Mouse (Mus musculus): Measurements from ENCODE around the gene Adcy2. TPM values are rescaled to one million over a fixed set of nuclear protein-coding genes. Genes with fewer than 3 reads are reported as not detected.

Adcy2 gene
- polyA plus RNA-seq, 1 experiment from 2014 or later: 4.8 TPM

DNA sequence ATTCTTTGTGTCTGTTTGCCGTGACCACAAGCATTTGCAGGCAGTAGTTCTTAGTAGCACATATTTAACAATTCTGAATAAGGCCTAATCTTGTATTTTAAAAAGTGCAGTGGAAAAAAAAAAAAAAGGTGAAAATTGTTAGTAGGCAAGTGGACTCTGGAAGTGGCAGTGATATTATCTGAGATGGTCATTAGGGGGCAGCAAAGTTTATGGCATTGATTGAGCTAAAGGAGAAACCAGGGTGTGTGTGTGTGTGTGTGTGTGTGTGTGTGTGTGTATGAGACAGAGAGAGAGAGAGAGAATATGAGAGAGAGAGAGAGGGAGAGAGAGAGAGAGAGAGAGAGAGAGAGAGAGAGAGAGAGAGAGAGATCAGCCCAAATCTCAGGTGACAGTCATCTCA lies 405.5 kb downstream of the Adcy2 start:
- Histone ChIP-seq H3K36me3 (peaks cover 21% of the 10 kb centered on the region), H3K27me3 (replicated peaks) (no peaks in the 10 kb centered on the region), H3K4me3 (replicated peaks) (no peak overlapping the region), H3K27ac (no peak overlapping the region), H3K9me3 (no peaks in the 10 kb centered on the region), H3K4me2 (replicated peaks) (no peak overlapping the region), H3K9ac (no peak overlapping the region), H3K4me1 (replicated peaks) (no peaks in the 10 kb centered on the region)
- ATAC-seq: no peak
- 80% methylated on average over 1 of the region's 1 CpGs for WGBS

DNA sequence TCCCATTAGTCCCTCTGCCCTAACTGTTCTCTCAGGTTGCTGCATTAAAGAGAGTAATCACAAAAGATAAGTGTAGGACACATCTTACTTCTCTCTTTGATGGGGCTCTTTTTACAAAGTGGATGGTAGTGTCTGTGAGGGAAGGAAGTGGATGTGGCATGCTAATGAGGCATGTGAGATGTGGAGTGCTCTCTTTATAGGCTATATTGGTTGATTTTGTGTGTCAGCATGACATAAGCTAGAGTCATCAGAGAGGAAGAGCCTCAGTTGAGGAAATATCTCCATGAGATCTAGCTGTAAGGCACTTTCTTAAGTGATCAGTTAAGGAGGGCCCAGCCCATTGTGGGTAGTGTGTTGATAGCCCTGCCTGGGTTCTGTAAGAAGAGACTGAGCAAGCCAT lies 411.0 kb downstream of the Adcy2 start:
- Histone ChIP-seq H3K9ac (no peak overlapping the region), H3K4me2 (replicated peaks) (no peak overlapping the region), H3K4me3 (replicated peaks) (no peak overlapping the region), H3K27ac (no peak overlapping the region), H3K27me3 (replicated peaks) (no peaks in the 10 kb centered on the region), H3K36me3 (peaks cover 46% of the 10 kb centered on the region), H3K9me3 (no peaks in the 10 kb centered on the region), H3K4me1 (replicated peaks) (0 out of 2 replicates have a peak, but pooled peaks cover 6% of the 10 kb centered on the region)
- ATAC-seq: no peak

DNA sequence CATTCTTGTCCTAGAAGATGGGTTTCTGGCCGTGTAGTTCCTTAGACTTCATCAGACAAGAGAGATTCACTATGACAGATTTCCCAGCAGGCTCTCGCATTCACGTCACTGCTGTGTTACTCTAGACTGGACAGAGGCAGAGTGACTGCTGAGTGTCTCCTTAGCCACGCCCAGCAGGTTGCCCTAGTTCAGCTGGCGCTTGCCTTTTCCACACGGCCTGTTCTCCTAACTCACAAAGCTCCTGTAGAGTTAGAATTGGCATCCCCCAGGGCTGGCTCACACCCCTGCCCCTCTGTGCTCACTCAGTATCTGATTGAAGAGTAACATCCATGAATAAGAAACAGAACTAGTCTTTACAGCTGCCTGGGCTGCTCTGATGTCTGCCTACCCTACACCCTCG lies 413.9 kb downstream of the Adcy2 start:
- ATAC-seq: no peak
- H3K4me2 ChIP-seq (replicated peaks): no peak overlapping the region
- H3K4me1 ChIP-seq (replicated peaks): 0 out of 2 replicates have a peak, but pooled peaks cover 6% of the 10 kb centered on the region
- no peaks in the 10 kb centered on the region for H3K9me3 ChIP-seq
- H3K9ac ChIP-seq: no peak overlapping the region
- H3K36me3 ChIP-seq: peaks cover 32% of the 10 kb centered on the region
- no peak overlapping the region for H3K4me3 ChIP-seq (replicated peaks)
- no peak overlapping the region for H3K27ac ChIP-seq
- no peaks in the 10 kb centered on the region for H3K27me3 ChIP-seq (replicated peaks)
- 84% methylated on average over 7 of the region's 7 CpGs for WGBS

DNA sequence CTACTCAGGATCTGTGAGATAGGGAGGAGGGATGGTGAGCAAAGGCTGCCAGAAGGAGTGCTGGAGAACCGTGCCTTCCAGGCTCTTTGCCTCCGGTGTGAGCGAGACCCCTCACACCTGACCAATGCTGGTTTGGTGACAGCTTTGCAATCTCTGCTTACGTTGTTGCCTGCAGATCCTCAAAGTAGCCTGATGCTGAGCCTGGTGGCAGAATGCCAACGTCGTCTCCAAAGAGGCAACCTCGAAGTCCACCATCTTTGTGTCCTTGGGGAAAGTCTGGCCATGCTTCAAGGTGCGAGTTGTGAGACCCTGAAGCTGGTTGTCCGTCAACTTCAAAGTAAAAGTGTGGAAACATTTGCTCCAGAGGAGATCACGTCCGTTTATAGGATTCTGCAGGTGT lies 415.4 kb downstream of the Adcy2 start:
- H3K27me3 ChIP-seq (replicated peaks): no peaks in the 10 kb centered on the region
- H3K9me3 ChIP-seq: no peaks in the 10 kb centered on the region
- H3K4me2 ChIP-seq (replicated peaks): no peak overlapping the region
- no peak overlapping the region for H3K4me3 ChIP-seq (replicated peaks)
- WGBS: 89% methylated on average over 11 of the region's 11 CpGs
- H3K36me3 ChIP-seq: peaks cover 27% of the 10 kb centered on the region
- no peak for ATAC-seq
- 0 out of 2 replicates have a peak, but pooled peaks cover 6% of the 10 kb centered on the region for H3K4me1 ChIP-seq (replicated peaks)
- H3K27ac ChIP-seq: no peak overlapping the region
- no peak overlapping the region for H3K9ac ChIP-seq

DNA sequence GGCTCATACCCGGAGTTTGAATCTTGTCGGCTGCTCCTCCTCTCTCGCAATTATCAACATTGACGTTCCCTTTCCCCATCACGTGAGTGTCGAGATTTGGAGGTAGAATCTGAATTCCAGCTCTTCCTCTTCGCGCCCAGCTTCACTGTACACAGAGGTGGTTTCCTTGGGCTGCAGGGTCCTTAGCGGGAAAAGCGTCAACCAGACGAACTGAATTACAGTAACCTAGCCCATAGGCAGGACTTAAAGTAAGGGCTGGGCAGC lies 416.9 kb downstream of the Adcy2 start:
- H3K27me3 ChIP-seq (replicated peaks): no peaks in the 10 kb centered on the region
- peak overlapping the region; percentile 78 for H3K4me3 ChIP-seq (replicated peaks)
- peak overlapping the region; percentile 74 for H3K4me2 ChIP-seq (replicated peaks)
- H3K36me3 ChIP-seq: peaks cover 20% of the 10 kb centered on the region
- peak overlapping the region; percentile 75 for H3K9ac ChIP-seq
- H3K9me3 ChIP-seq: no peaks in the 10 kb centered on the region
- H3K27ac ChIP-seq: peak overlapping the region; percentile 86
- WGBS: 0% methylated on average over 11 of the region's 11 CpGs
- ATAC-seq: peak; percentile 29
- 0 out of 2 replicates have a peak, but pooled peaks cover 6% of the 10 kb centered on the region for H3K4me1 ChIP-seq (replicated peaks)

DNA sequence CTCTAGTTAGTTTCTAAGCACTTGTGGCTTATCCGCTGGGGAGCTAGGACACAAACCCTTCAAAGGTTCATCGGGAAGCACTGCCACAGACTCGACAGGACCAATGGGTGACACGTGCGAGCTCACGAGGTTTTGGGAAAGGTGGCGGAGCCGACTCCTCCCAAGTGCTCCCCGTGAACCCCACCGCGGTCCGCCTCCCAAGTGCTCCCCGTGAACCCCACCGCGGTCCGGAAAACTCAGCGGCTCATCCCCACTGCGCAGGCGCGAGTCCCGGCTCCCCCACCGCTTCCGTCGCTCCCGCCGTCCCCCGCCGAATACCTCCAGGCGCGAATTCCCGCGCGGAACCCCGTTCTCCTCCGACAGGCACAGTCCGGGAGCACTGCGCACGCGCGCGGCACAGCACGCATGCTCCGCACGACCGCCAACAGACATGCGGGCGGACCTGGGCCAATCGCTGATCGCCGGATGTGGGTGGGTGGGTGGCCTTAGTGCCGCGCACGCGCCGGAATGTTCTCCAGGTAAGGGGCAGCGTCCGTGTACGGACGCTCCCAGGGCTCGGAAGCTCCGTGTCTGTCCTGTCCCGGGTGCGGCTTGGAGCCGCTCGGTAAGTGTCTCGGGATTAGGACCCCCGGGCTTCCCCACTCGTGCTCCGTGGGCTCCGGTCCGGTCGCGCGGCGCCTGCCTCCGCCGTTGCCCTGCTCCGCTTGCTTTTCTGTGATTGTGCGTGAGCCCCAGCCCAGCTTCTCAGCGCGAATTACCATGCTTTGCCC lies 417.4 kb downstream of the Adcy2 start, which contains the start of the genes Mtrr and Fastkd3:
Gene Mtrr (minus strand): TSS at position 403 of the 770 bp plus-strand sequence.
Gene Fastkd3 (plus strand): TSS at position 488 of the 770 bp plus-strand sequence.
- H3K27me3 ChIP-seq (replicated peaks): no peaks in the 10 kb centered on the region
- peak within 1 kb of the TSS; percentile 75 for H3K9ac ChIP-seq
- H3K9me3 ChIP-seq: no peaks in the 10 kb centered on the region
- WGBS: under 1% methylated on average over 81 of the region's 81 CpGs
- ATAC-seq: peak; percentile 99
- peak within 1 kb of the TSS; percentile 74 for H3K4me2 ChIP-seq (replicated peaks)
- H3K36me3 ChIP-seq: peaks cover 16% of the 10 kb centered on the region
- H3K4me1 ChIP-seq (replicated peaks): 0 out of 2 replicates have a peak, but pooled peaks cover 6% of the 10 kb centered on the region
- H3K27ac ChIP-seq: peak within 1 kb of the TSS; percentile 86
- peak within 1 kb of the TSS; percentile 78 for H3K4me3 ChIP-seq (replicated peaks)

DNA sequence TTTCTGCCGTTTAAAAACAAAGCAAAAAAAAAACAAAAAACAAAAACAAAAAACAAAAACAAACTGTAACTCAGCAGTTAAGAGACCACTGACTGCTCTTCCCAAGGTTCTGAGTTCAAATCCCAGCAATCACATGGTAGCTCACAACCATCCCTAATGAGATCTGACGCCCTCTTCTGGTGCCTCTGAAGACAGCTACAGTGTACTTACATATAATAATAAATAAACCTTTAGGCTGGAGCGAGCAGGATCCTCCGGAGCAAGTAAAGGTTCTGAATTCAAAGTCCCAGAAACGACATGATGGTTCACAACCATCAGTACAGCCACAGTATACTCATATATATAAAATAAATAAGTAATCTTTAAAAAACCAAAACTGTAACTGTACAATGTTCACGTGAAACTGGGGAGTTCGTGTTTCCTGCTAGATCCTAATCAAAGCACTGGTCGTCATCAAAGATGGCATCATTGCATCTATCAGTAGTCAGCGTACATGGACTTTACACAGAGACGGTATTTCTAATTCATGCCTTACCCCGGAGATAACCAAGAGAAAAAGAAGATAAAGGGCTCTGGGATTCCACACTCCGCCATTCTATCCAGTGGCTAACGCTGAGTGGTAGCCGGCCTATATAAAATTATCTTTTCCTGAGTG lies 418.1 kb downstream of the Adcy2 start:
- Histone ChIP-seq H3K9ac (peak overlapping the region; percentile 59), H3K4me1 (replicated peaks) (0 out of 2 replicates have a peak, but pooled peaks cover 6% of the 10 kb centered on the region), H3K9me3 (no peaks in the 10 kb centered on the region), H3K27ac (peak overlapping the region; percentile 80), H3K4me3 (replicated peaks) (peak overlapping the region; percentile 78), H3K36me3 (peaks cover 16% of the 10 kb centered on the region; the same call in 1 of the 2 replicates), H3K4me2 (replicated peaks) (peak overlapping the region; percentile 69), H3K27me3 (replicated peaks) (no peaks in the 10 kb centered on the region)
- no peak; the same call in 1 of the 2 replicates for ATAC-seq
- WGBS: 21% methylated on average over 14 of the region's 14 CpGs

DNA sequence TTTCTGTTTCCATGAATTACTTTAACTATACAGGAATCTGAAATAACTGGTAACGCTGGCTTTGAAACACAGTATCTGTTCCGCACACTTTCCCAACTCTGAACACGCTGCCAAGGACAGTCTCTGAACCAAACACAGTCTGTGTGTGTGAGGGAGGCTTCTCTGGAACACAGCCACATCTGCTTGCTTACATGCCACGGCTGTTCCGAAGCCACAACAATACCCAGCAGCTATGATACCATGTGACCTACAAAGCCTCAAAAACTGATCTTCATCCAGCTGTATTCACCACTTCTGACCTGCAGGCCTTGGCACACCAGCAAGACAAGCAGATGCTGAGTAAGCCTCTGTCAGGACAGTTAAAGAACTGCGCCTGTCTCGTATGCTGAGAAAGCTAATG lies 421.4 kb downstream of the Adcy2 start:
- H3K9me3 ChIP-seq: no peaks in the 10 kb centered on the region
- H3K4me3 ChIP-seq (replicated peaks): no peak overlapping the region
- no peak for ATAC-seq
- no peak overlapping the region for H3K4me2 ChIP-seq (replicated peaks)
- 0 out of 2 replicates have a peak, but pooled peaks cover 3% of the 10 kb centered on the region for H3K36me3 ChIP-seq
- no peak overlapping the region for H3K27ac ChIP-seq
- 84% methylated on average over 7 of the region's 7 CpGs for WGBS
- H3K4me1 ChIP-seq (replicated peaks): 0 out of 2 replicates have a peak, but pooled peaks cover 5% of the 10 kb centered on the region
- H3K27me3 ChIP-seq (replicated peaks): no peaks in the 10 kb centered on the region
- H3K9ac ChIP-seq: no peak overlapping the region

DNA sequence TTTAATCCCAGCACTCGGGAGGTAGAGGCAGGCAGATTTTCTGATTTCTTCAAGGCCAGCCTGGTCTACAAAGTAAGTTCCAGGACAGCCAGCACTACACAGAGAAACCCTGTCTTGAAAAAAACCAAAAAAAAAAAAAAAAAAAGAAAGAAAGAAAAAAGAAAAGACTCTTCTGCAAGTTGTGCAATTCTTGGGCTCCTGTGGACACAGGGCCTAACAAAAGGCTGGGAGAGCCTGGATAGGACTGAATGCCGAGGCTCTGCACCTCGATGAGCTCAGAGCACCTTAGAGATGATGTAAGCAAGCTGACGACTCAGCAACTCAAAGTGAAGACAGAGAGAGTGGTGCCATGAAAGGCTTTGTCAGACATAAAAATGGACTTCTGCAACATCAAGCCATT lies 424.9 kb downstream of the Adcy2 start:
- no peaks in the 10 kb centered on the region for H3K9me3 ChIP-seq
- no peak for ATAC-seq
- no peak overlapping the region for H3K4me3 ChIP-seq (replicated peaks)
- 0 out of 2 replicates have a peak, but pooled peaks cover 3% of the 10 kb centered on the region for H3K36me3 ChIP-seq
- WGBS: 72% methylated on average over 4 of the region's 4 CpGs
- no peak overlapping the region for H3K9ac ChIP-seq
- H3K27me3 ChIP-seq (replicated peaks): no peaks in the 10 kb centered on the region
- H3K27ac ChIP-seq: no peak overlapping the region
- H3K4me1 ChIP-seq (replicated peaks): 0 out of 2 replicates have a peak, but pooled peaks cover 5% of the 10 kb centered on the region
- no peak overlapping the region for H3K4me2 ChIP-seq (replicated peaks)

DNA sequence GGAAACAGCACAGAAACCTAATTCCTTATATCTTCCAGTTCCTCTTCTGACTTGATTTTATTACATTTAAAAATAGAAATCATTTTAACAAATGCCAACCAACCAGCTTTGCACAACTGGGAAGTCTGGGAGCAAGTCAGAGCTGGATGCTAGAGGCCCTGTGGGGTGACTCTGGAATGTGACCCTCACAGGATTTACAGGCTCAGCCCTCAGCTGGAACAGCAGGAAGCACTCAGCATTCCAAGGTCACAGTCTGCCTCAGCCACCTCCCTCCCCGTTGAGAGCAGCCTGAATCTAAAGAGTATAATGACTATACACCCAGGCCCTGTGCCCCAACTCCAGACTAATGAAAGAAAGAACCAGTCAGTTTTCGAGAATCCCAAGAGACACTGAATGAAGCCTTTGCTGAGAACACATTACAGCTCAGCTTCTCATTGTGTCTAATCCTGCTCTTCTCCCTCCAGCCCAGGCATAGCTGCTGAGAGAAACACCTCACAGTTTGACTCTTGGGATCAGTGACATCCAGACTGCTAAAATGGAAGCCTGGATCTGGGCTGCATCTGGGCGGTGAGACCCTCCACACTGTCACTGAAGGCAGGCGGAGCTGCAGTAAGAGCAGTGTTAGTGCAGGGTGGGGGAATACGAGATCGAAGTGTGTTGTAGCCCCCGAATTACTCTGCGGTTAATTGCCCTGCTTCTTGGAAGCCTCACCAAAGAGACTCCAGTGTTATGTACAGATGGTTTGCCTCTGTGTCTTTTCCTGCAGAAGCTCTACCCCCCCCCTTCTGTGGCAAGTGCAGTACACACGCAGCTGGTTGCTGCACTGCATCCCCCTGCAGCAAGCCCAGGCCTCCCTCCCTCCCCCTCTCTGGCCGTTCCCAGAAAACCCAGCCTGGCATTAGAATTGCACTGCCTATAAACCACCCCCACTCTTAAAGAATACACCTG lies 426.1 kb downstream of the Adcy2 start:
- Histone ChIP-seq H3K4me2 (replicated peaks) (no peak overlapping the region), H3K4me1 (replicated peaks) (0 out of 2 replicates have a peak, but pooled peaks cover 5% of the 10 kb centered on the region), H3K4me3 (replicated peaks) (no peak overlapping the region), H3K27me3 (replicated peaks) (no peaks in the 10 kb centered on the region), H3K27ac (peak overlapping the region; percentile 60), H3K36me3 (0 out of 2 replicates have a peak, but pooled peaks cover 7% of the 10 kb centered on the region), H3K9ac (no peak overlapping the region), H3K9me3 (no peaks in the 10 kb centered on the region)
- ATAC-seq: peak; percentile 87
- 39% methylated on average over 10 of the region's 10 CpGs for WGBS

DNA sequence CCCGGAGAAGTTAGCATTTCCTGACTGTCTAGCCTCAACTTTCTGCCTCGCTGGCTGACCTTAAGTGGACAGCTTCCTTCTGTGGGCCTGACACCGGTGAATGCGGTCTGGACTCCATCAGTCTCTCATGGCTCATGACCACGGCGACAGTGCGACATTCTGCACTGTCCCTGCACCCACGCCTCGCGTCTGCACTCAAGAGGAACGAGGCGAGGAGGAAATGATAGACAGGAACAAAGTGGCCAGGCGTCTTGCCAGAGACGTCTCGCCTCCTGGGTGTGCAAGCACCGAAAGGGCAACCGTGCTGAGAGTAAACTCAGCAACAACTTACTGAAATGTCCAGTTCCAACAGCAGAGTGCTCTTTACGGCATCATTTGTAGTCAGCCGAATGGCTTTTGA lies 427.1 kb downstream of the Adcy2 start:
- Histone ChIP-seq H3K9ac (no peak overlapping the region), H3K9me3 (no peaks in the 10 kb centered on the region), H3K36me3 (0 out of 2 replicates have a peak, but pooled peaks cover 7% of the 10 kb centered on the region), H3K4me3 (replicated peaks) (no peak overlapping the region), H3K4me2 (replicated peaks) (no peak overlapping the region), H3K27me3 (replicated peaks) (no peaks in the 10 kb centered on the region), H3K4me1 (replicated peaks) (0 out of 2 replicates have a peak, but pooled peaks cover 5% of the 10 kb centered on the region), H3K27ac (no peak overlapping the region)
- no peak for ATAC-seq
- 76% methylated on average over 19 of the region's 19 CpGs for WGBS
